Mouse (Mus musculus) left cerebral cortex, adult 11 months (tissue): ENCODE data around the gene Abhd4.
A peak's percentile ranks its signal among the peaks of the same experiment; 100 is the strongest.

Experiments
- DNase-seq: peaks from one replicate; pipeline ENCODE4 v3.0.0; 2022; ENCODE audit warnings: low spot score

The Abhd4 gene

GRCm38 (mm10) chr14:54253741-54254291, at the start of gene Abhd4, which contains the start of gene Dad1:
Gene Abhd4, plus strand, starts transcription at chr14:54254188.
Gene Dad1, minus strand, starts transcription at chr14:54254104.
- DNase-seq = peak; percentile 95

DNA sequence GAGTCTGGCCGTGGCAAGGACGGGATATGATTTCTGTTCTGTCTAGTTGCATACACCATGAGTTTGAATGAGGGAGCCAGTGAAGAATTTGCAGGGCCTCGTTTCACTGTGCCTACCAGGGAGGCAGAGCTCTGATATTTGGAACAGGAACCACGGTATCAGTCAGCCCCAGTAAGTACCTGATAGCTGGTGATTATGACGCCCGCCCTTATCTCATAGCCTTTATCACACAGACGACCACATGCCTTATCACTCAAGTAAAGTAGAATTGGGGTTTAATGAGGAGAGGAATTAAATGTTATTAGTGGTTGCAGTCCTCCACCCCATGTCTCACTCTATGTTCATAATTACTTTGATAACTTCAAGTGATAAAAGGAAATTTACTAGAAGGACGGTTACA, 49.7 kb upstream of the Abhd4 start:
- DNase-seq = no peak

DNA sequence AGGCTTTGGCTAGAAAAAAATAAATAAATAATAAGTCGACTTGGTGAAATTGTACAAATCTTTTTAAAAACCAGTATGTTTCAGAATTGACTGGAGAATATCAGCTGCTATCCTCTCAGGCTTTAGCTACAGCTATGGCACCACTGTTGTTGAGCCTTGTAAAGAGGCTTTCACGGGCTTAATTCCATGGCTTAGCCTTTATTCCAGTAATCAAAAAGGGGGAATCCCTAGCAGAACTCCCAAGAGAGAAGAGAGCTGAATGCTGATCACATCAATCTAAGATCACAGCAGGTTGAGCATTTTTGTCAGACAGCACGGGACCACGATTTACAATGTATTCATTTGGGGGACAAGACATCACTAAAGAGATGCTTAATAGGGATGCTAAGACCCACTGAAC, 49.2 kb upstream of the Abhd4 start:
- DNase-seq = no peak

DNA sequence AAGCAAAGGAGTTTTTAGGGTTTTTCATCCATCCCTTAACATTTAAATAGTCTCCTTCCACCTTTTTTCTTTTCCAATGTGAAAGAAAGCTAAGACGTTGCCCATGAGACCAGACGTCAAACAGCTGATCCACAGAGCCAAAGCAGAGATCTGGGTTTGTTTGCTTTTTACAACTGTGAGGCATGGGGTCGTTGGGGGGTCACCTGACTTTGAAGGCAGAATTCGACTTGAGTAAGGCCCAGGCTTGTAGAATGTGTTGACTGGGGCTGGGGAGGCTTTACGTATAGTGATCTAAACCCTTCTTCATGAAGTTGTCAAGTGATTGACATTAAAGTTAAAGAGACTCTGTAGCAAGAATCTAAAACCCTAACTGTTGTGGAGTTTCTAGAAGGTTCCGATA, 48.1 kb upstream of the Abhd4 start:
- no peak for DNase-seq

GRCm38 (mm10) chr14:54206309-54206708, 47.7 kb upstream of the Abhd4 start:
- DNase-seq = no peak

DNA sequence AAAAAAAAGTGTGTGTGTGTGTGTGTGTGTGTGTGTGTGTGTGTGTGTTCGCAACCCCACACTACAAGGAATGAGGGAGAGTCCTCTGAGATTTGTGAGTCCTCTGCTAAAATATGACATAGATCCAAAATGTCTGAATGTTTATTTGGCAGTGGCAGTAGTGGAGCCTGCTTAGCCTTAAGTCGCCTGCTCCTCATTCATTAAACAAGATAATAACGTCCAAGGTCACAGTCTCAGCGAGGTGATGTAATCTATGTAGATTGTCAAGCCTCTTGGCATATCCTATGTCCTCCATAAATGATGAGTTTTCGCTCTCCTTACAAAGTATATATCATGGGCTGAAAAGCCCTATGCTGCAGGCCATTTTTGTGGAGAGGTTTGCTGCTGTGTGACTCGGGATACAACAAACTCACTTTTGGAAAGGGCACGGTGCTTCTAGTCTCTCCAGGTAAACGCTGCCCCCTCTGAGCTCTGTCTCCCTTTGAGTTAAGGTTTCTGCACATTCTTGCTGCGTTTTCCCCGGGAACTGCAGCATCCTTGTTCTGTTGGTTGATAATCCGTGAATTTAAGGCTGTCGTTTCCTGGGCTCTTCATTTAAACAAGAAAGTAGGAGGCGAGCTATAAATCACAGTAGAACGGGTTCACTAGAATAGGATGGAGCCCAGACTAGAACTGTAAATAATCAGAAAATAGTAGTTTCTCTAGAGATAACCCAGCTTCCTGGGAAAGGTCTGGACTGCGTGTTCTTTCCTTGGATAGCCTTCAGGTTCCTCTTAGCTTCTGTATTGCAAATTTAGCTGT, 47.0 kb upstream of the Abhd4 start:
- DNase-seq = no peak

DNA sequence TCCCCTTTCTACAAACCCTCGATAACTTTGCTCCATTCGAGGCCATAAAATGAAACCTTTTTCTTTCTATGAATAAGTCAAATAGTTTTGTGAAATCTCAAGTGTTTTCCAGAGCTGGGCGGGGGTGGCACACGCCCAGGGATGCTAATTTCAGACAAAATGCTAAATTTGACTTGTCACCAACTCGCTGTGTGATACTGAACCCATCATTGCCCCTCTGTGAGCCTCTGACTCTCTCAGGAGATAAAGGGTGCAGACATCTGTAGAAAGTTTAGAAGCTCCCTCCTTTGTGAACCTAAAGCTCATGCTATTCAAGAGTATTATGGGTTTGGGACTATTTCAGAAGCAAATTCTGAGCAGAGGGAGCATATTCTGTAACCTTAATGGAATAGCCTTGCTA, 46.1 kb upstream of the Abhd4 start:
- no peak for DNase-seq

- no peak for DNase-seq
Measured at GRCm38 (mm10) chr14:54208741-54209140, 45.2 kb upstream of the Abhd4 start.

- DNase-seq = no peak
Measured at GRCm38 (mm10) chr14:54209932-54210331, 44.1 kb upstream of the Abhd4 start.

- no peak for DNase-seq
Measured at GRCm38 (mm10) chr14:54210401-54210800, 43.6 kb upstream of the Abhd4 start.

DNA sequence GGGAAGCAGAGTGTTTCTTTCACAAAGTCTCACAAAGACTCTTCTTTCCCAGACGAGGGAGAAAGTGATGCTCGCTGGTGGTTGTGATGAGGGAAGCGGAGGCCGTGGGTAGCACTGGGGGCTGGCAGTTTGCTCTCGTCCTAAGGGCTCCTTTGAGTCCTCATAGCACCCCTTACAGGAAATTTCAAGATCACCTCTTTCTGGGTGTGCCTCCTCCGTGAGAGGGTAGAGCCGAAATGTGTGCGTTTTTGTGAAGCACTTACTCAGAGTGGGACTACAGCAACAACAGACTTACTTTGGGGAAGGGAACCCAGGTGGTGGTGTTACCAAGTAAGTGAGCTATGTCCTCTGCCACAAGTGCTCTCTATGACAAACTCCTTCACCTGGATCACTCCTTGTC, 42.8 kb upstream of the Abhd4 start:
- DNase-seq = no peak

GRCm38 (mm10) chr14:54211755-54212154, 42.2 kb upstream of the Abhd4 start:
- no peak for DNase-seq

- no peak for DNase-seq
Measured at GRCm38 (mm10) chr14:54213734-54214133, 40.3 kb upstream of the Abhd4 start.

DNA sequence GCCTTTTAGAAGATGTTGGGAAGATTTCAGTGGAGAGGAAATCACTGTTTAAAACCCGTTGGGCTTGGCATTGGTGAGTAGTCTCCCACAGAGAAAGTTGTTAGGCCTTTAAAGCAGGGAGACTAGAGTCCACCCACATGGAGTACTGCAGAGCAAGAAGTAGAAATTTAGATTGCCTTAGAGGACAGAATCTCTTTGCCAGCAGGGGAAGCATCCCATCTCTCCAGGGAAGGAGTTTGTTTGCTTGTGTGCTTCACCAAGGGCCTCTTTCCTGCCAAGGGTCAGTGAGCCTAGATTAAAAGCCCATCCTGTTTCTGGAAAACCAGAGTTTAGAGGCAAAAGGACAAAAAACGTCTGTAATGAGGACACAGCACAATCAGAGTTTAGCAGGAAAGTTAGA, 39.5 kb upstream of the Abhd4 start:
- no peak for DNase-seq

GRCm38 (mm10) chr14:54214901-54215300, 39.1 kb upstream of the Abhd4 start:
- no peak for DNase-seq

DNA sequence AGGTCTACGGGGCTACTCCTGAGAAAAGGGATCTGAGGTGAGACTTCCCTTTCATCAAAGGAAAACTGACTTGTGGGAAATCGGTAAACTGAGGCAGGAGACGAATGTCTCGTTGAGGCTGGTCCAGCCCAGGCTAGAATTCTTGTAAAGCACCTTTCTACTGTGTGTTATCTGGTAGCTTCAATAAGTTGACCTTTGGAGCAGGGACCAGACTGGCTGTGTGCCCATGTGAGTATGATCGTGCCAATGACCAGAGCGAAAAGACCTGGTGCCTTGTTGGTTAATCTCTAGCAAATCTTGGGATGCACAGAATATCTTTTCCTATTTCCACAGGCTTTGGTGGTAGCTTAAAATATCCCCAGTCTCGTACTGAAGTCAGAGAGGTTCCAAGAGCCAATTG, 37.9 kb upstream of the Abhd4 start:
- DNase-seq = no peak

- DNase-seq = no peak
Measured at GRCm38 (mm10) chr14:54218233-54218632, 35.8 kb upstream of the Abhd4 start.

- no peak for DNase-seq
Measured at GRCm38 (mm10) chr14:54218721-54219120, 35.3 kb upstream of the Abhd4 start.

GRCm38 (mm10) chr14:54219256-54219655, 34.7 kb upstream of the Abhd4 start:
- no peak for DNase-seq

- no peak for DNase-seq
Measured at GRCm38 (mm10) chr14:54219849-54220248, 34.1 kb upstream of the Abhd4 start.

DNA sequence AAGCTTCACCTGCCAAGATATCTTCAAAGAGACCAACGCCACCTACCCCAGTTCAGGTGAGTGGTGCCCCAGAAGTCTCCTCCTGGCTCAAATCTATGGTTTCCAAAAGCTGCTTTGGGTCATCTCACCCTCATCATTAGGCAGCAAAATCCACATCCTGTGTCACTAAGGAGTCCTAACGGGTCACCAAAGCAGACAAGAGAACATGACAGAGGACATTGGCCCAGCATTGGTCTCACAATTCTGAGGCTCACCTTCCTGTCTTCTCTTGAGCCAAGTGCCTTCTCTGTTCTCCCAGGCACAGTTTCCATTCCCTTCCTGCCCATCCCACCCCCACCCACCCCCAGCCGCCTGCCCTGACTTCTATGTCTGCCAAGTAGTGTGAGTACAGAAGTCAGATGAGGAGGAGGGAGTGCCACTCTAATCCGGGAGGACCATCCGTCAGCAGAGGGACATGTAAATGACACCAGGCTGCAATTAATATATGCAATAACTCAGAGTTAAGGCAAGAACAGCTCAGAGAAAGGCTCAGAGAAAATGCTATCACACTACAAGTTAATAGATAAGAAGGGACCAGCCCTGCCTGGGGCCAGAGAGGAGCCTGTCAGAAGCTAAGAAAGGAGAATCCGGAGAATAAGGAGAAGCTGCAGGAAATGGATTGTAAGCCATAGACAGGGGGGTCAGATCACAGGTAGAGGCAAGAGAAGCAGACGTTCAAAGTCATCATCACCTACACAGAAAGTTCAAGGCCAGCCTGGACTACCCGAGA, 33.1 kb upstream of the Abhd4 start:
- DNase-seq = no peak

- no peak for DNase-seq
Measured at GRCm38 (mm10) chr14:54221641-54222040, 32.3 kb upstream of the Abhd4 start.

- no peak for DNase-seq
Measured at GRCm38 (mm10) chr14:54222289-54222727, 31.7 kb upstream of the Abhd4 start.
